8 mouse cellular contexts compared by ENCODE assay signal in the genomic region with DNA sequence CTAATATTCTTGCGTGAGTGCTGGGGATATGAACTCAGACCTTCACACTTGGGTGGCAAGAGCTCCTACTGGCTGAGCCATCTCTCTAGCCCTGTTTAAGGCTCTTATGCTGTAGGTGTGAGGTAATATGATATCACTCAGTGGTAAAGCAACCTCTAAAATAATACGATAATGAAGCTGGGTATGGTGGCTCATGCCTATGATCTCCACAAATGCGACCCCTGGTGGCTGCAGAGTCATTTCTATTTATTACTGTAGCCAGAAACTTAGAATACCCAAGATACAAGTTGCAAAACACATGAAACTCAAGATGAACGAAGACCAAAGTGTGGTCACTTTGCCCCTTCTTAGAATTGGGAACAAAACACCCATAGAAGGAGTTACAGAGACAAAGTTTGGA. TPM values are rescaled to one million over a fixed set of nuclear protein-coding genes. Genes with fewer than 3 reads are reported as not detected.
DNase-seq lines count a peak whose midpoint lies in the region; ATAC-seq and TF ChIP-seq lines count a peak whose summit lies in the region.
"Not testable (repeated sequence)": the region's sequence is repeated elsewhere in the genome, so short reads cannot be mapped to it uniquely, and the experiment has no call there.

No protein-coding gene starts in this region.

- DNase-seq in CD4-positive helper T cell, adult 2 months (ENCODE audit: low read depth, low spot score) = peak; percentile 55
- DNase-seq in adrenal gland, adult (ENCODE audit: inconsistent age in 2 of 2, low spot score in 1 of 2) = peak; percentile 21 to 69
- DNase-seq in embryo, embryonic 11 days = peak; percentile 57
- DNase-seq in heart, postnatal 0 days (ENCODE audit: low spot score) = peak; percentile 14
- DNase-seq in kidney, postnatal 10 days = peak; percentile 62
- peak; percentile 72 for DNase-seq in naive thymus-derived CD4-positive, alpha-beta T cell, adult 2 months (ENCODE audit: low read depth)
- DNase-seq in thymus, postnatal 0 days (ENCODE audit: low spot score) = peak; percentile 58

- not testable (repeated sequence) for H3K9ac ChIP-seq in heart, postnatal 0 days (replicated peaks; ENCODE audit: low read depth, low read length); liver, embryonic 15.5 days

- TF ChIP-seq EP300 in heart, postnatal 0 days (IDR thresholded peaks at IDR 0.05; ENCODE audit: low read depth) = not testable (repeated sequence)

- H3K9me3 ChIP-seq in heart, postnatal 0 days (replicated peaks; ENCODE audit: control insufficient read depth, low read length); liver, embryonic 15.5 days (replicated peaks): not testable (repeated sequence)

- H3K36me3 ChIP-seq in heart, postnatal 0 days (replicated peaks; ENCODE audit: control insufficient read depth, insufficient read depth, low read length); liver, embryonic 15.5 days (replicated peaks): not testable (repeated sequence)

- 40% methylated on average over 4 of the region's 4 CpGs for WGBS in heart, postnatal 0 days
- 39% methylated on average over 4 of the region's 4 CpGs for WGBS in liver, embryonic 15.5 days (ENCODE audit: insufficient replicate concordance)

- not testable (repeated sequence) for H3K4me3 ChIP-seq in heart, postnatal 0 days (ENCODE audit: low read depth, low read length); liver, embryonic 15.5 days (replicated peaks)

- H3K27ac ChIP-seq in heart, postnatal 0 days (ENCODE audit: low read depth); liver, embryonic 15.5 days (replicated peaks): not testable (repeated sequence)

- H3K4me2 ChIP-seq in heart, postnatal 0 days (ENCODE audit: low read depth, low read length) = not testable (repeated sequence)
- 0 out of 2 replicates have a peak overlapping the region, but pooled peaks have one; percentile 5 for H3K4me2 ChIP-seq in liver, embryonic 15.5 days

- not testable (repeated sequence) for ATAC-seq in heart, postnatal 0 days (ENCODE audit: insufficient read depth, low read depth); liver, embryonic 15.5 days (ENCODE audit: insufficient read depth)

- peaks cover 12% of the 10 kb centered on the region for H3K4me1 ChIP-seq in heart, postnatal 0 days (ENCODE audit: control insufficient read depth, insufficient read depth)
- peaks cover 32% of the 10 kb centered on the region for H3K4me1 ChIP-seq in liver, embryonic 15.5 days (replicated peaks)

- peak; percentile 49 for TF ChIP-seq CTCF in heart, postnatal 0 days (IDR thresholded peaks at IDR 0.05; ENCODE audit: low read depth)

- not testable (repeated sequence) for H3K27me3 ChIP-seq in heart, postnatal 0 days (ENCODE audit: control insufficient read depth, insufficient read depth, low read length); liver, embryonic 15.5 days

RNA-seq across cellular contexts. Expression of gene Il15ra, which starts 5.0 kb away (rescaled TPM):
- 11.6 and 14.2 TPM in 2 replicates for total RNA-seq in heart, postnatal 0 days (2014; rRNA removed; ENCODE audit: low replicate concordance)
- polyA plus RNA-seq in heart, postnatal 0 days (2015; fragmentation: Nextera tagmentation; extraction: Ambion mirVana) = 21.7 and 24.7 TPM in 2 replicates
- polyA plus RNA-seq in liver, embryonic 15.5 days (2015; fragmentation: Nextera tagmentation; extraction: Ambion mirVana) = 6.2 and 7.2 TPM in 2 replicates
- polyA plus RNA-seq in thymus, postnatal 0 days (2015; fragmentation: Nextera tagmentation; extraction: Ambion mirVana) = 33.1 and 34.2 TPM in 2 replicates

Comparison
In these comparisons a context has a peak if more than half of its experiments do, and no peak if none do; other contexts are left out.
1. DNase-seq: peak in every context shown above with its lines; median percentile 72 in naive thymus-derived CD4-positive, alpha-beta T cell, adult 2 months; 62 in kidney, postnatal 10 days; 58 in thymus, postnatal 0 days; 57 in embryo, embryonic 11 days; 55 in CD4-positive helper T cell, adult 2 months; 45 in adrenal gland, adult; 14 in heart, postnatal 0 days.